Mouse (Mus musculus) cortical plate, adult 2 months (tissue): ENCODE measurements around the gene Gadd45a.

Source experiments
- CTCF ChIP-seq: fragments of 200-500 bp; IDR thresholded peaks from 2 replicates; pipeline ENCODE4 v1.5.1; 2011; ENCODE audit warnings: mild to moderate bottlenecking, control low read depth, low read length; ENCODE audit not compliant: insufficient read depth; ENCODE audit errors: extremely low read depth
- POLR2A ChIP-seq: fragments of 200-500 bp; IDR thresholded peaks from 2 replicates; pipeline ENCODE4 v1.6.1; 2011; ENCODE audit warnings: mild to moderate bottlenecking, low read length, control low read depth; ENCODE audit not compliant: insufficient read depth; ENCODE audit errors: extremely low read depth

DNA sequence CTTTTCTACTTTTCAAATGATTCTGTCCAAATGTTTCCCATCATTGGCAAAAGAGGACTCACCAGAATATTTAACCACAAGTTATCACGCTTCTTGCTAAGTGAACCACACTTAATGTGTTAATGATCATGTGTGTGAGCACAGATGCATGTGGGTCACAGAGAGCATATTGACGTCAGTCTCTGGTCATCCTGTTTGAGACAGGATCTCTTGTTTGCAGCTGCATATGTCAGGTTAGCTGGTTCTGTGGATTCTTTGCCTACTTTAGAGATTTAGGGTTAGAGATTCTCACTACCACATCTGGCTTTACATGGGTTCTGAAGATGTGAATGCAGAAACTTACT lies 12.4 kb upstream of the Gadd45a start:
- no peak for TF ChIP-seq POLR2A
- TF ChIP-seq CTCF = no peak
